Mouse (Mus musculus) stomach, postnatal 0 days (tissue): Measurements from ENCODE around the gene Ctdnep1. TPM values are rescaled to one million over a fixed set of nuclear protein-coding genes. Genes with fewer than 3 reads are reported as not detected.

Source experiments
- ATAC-seq: fragments of 200-750 bp; cut with Nextera tagmentation; 2 replicates; pipeline ENCODE4 v1.8.0; 2017; ENCODE audit not compliant: low FRiP score, low TSS enrichment
- DNase-seq: peaks from one replicate; pipeline ENCODE4 v3.0.0-alpha.2; 2016; ENCODE audit warnings: low spot score
- H3K27ac ChIP-seq: fragments of 300-500 bp; sonication (generic); replicated peaks from 2 replicates; pipeline ENCODE4 v1.5.1; 2014; ENCODE audit warnings: mild to moderate bottlenecking, control low read depth
- H3K27me3 ChIP-seq: fragments of 300-500 bp; sonication (generic); 2 replicates; pipeline ENCODE4 v1.6.1; 2014; ENCODE audit warnings: low read length; ENCODE audit not compliant: control insufficient read depth, insufficient read depth
- H3K36me3 ChIP-seq: fragments of 300-500 bp; sonication (generic); 2 replicates; pipeline ENCODE4 v1.6.1; 2014; ENCODE audit warnings: low read length, mixed read lengths; ENCODE audit not compliant: control insufficient read depth, insufficient read depth
- H3K4me1 ChIP-seq: fragments of 300-500 bp; sonication (generic); replicated peaks from 2 replicates; pipeline ENCODE4 v1.6.1; 2014; ENCODE audit warnings: antibody characterized with exemption; ENCODE audit not compliant: control insufficient read depth, insufficient read depth
- H3K4me2 ChIP-seq: fragments of 300-500 bp; sonication (generic); replicated peaks from 2 replicates; pipeline ENCODE4 v1.6.1; 2014; ENCODE audit warnings: low read depth, mild to moderate bottlenecking, control low read depth, moderate library complexity
- H3K4me3 ChIP-seq: fragments of 300-500 bp; sonication (generic); 2 replicates; pipeline ENCODE4 v1.5.1; 2014; ENCODE audit warnings: low read depth, low read length, control low read depth
- H3K9ac ChIP-seq: fragments of 300-500 bp; sonication (generic); 2 replicates; pipeline ENCODE4 v1.6.1; 2014; ENCODE audit warnings: mild to moderate bottlenecking, low read length, control low read depth, mixed read lengths
- H3K9me3 ChIP-seq: fragments of 300-500 bp; sonication (generic); 2 replicates; pipeline ENCODE4 v1.6.1; 2016; ENCODE audit warnings: low read length; ENCODE audit not compliant: control insufficient read depth
- CTCF ChIP-seq: IDR thresholded peaks from 2 replicates; pipeline ENCODE4 v1.5.1; 2016; ENCODE audit warnings: antibody characterized with exemption, low read depth, mild to moderate bottlenecking, moderate library complexity
- EP300 ChIP-seq: optimal IDR thresholded peaks from 2 replicates; pipeline ENCODE3; 2016; ENCODE audit warnings: antibody characterized with exemption
- WGBS: fragments of 180-500 bp; shearing (Covaris S2); extraction: QIAGEN DNeasy Blood & Tissue Kit; methylation state at CpG from one replicate; pipeline ENCODE4 v1.1.7; 2014; 5-methylcytosine and 5-hydroxymethylcytosine counted together
- polyA plus RNA-seq: library from polyadenylated mRNA; unstranded; fragments of >200 nt; fragmentation: Nextera tagmentation; extraction: Ambion mirVana; gene quantifications from 2 replicates; pipeline ENCODE4 v1.2.1, GENCODE M21; 2015

The Ctdnep1 gene
- polyA plus RNA-seq, 1 experiment from 2014 or later = 13.1 TPM

GRCm38 (mm10) chr11:70027397-70027796 is 46.4 kb downstream of the Ctdnep1 start:
- no peak overlapping the region for H3K4me3 ChIP-seq
- DNase-seq (no peak), ATAC-seq (no peak)
- no peak for TF ChIP-seq CTCF
- no peak for TF ChIP-seq EP300
- H3K36me3 ChIP-seq = peaks cover 7% of the 10 kb centered on the region
- peak overlapping the region; percentile 59; the same call in 1 of the 2 replicates for H3K27ac ChIP-seq
- H3K27me3 ChIP-seq = no peaks in the 10 kb centered on the region
- peak overlapping the region; percentile 23; the same call in 1 of the 2 replicates for H3K9ac ChIP-seq
- 35% methylated on average over 9 of the region's 9 CpGs for WGBS
- H3K4me1 ChIP-seq = peaks cover 7% of the 10 kb centered on the region; the same call in 1 of the 2 replicates
- no peaks in the 10 kb centered on the region for H3K9me3 ChIP-seq
- peak overlapping the region; percentile 56 for H3K4me2 ChIP-seq

GRCm38 (mm10) chr11:70028401-70029129 is 47.6 kb downstream of the Ctdnep1 start:
- Histone ChIP-seq H3K27ac (peak overlapping the region; percentile 71), H3K36me3 (peaks cover 7% of the 10 kb centered on the region), H3K27me3 (no peaks in the 10 kb centered on the region), H3K9me3 (no peaks in the 10 kb centered on the region), H3K4me2 (peak overlapping the region; percentile 45), H3K4me1 (peaks cover 7% of the 10 kb centered on the region; the same call in 1 of the 2 replicates), H3K9ac (no peak overlapping the region), H3K4me3 (peak overlapping the region; percentile 18)
- TF ChIP-seq CTCF = no peak
- TF ChIP-seq EP300 = no peak
- WGBS = 22% methylated on average over 12 of the region's 12 CpGs
- ATAC-seq = peak; percentile 6; the same call in 1 of the 2 replicates
- no peak for DNase-seq

GRCm38 (mm10) chr11:70029130-70029801 is 48.3 kb downstream of the Ctdnep1 start:
- no peak overlapping the region for H3K9ac ChIP-seq

DNA sequence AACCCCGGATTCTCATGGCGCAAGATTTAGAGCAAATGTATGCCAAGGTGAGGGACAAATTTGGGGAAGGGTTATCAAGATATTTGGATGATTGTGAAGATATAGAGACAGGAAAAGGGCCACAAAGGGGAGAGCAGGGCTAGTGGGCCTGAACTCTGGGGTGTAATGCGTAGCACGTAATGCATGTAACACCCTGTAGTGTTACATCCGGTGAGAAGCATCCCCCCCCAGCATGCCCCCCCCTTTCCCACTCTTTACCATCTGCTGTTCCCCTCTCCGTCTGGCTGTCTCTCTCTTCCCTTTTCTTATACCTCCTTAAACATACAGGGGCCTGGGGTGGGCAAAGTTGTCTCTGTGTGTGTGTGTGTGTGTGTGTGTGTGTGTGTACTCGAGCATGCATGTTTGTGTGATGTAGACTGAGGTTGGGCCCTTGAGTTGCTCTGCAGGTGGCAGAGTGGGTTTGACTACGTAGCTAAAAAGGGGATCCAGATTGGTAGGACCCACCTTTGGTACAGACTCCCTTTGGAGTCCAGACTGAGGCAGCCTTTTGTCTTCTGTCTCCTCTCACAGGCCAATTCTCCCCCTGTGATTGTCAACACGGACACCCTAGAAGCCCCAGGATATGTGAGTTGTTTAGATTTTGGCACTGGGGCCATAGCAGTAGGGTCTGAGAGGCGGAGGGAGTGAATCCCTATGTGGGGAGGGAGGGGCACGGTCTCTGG is 49.0 kb downstream of the Ctdnep1 start:
- peaks cover 7% of the 10 kb centered on the region; the same call in 1 of the 2 replicates for H3K4me1 ChIP-seq
- no peak overlapping the region for H3K4me3 ChIP-seq
- H3K9ac ChIP-seq = no peak overlapping the region

More at GRCm38 (mm10) chr11:70029130-70029801, 48.3 kb downstream of the Ctdnep1 start:
- peak; percentile 67 for DNase-seq
- WGBS = 1% methylated on average over 20 of the region's 20 CpGs
- TF ChIP-seq CTCF (no peak), EP300 (no peak)
- Histone ChIP-seq H3K27ac (peak overlapping the region; percentile 71), H3K27me3 (no peaks in the 10 kb centered on the region), H3K4me3 (peak overlapping the region; percentile 18), H3K4me2 (peak overlapping the region; percentile 45), H3K36me3 (peaks cover 7% of the 10 kb centered on the region), H3K4me1 (peaks cover 7% of the 10 kb centered on the region; the same call in 1 of the 2 replicates), H3K9me3 (no peaks in the 10 kb centered on the region)
- peak; percentile 77 for ATAC-seq

DNA sequence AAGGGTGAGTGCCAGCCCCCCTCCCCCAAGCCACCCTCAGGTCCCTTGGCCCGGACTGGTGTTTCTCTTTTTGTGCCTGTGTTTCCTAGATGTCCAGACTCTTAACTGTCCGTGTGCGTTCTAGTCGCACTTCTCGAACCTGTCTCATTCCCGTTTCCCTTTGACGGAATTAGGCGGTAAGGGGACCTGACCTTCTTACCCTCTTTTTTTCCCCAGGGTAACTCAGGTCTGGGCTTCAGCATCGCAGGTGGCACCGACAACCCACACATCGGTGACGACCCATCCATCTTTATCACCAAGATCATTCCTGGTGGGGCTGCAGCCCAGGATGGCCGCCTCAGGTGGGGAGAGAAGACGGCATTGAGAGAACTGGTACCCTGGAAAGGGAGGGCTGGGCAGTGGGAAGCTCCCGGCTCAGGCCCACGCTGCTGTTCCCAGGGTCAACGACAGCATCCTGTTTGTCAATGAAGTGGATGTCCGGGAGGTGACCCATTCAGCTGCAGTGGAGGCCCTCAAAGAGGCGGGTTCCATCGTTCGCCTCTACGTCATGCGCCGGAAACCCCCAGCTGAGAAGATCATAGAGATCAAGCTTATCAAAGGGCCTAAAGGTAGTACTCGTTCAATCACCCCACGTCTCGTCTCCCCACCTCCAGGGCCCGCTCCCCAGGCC is 49.8 kb downstream of the Ctdnep1 start:
- 93% methylated on average over 28 of the region's 28 CpGs for WGBS
- Histone ChIP-seq H3K9me3 (no peaks in the 10 kb centered on the region), H3K27ac (no peak overlapping the region), H3K4me3 (no peak overlapping the region), H3K4me2 (no peak overlapping the region), H3K27me3 (no peaks in the 10 kb centered on the region), H3K36me3 (peaks cover 7% of the 10 kb centered on the region), H3K9ac (no peak overlapping the region), H3K4me1 (peaks cover 7% of the 10 kb centered on the region; the same call in 1 of the 2 replicates)
- no peak for DNase-seq
- TF ChIP-seq CTCF = no peak
- TF ChIP-seq EP300 = no peak
- no peak for ATAC-seq

More for the DNA sequence above, 49.0 kb downstream of the Ctdnep1 start:
- no peaks in the 10 kb centered on the region for H3K27me3 ChIP-seq
- peak overlapping the region; percentile 45 for H3K4me2 ChIP-seq
- peaks cover 7% of the 10 kb centered on the region for H3K36me3 ChIP-seq
- 38% methylated on average over 11 of the region's 11 CpGs for WGBS
- H3K27ac ChIP-seq = no peak overlapping the region
- ATAC-seq = 0 out of 2 replicates have a peak, but pooled peaks have one; percentile 1
- DNase-seq = no peak
- no peak for TF ChIP-seq CTCF
- TF ChIP-seq EP300 = no peak
- no peaks in the 10 kb centered on the region for H3K9me3 ChIP-seq
